Mouse (Mus musculus): Measurements from ENCODE around the gene Prph2. TPM values are rescaled to one million over a fixed set of nuclear protein-coding genes. Genes with fewer than 3 reads are reported as not detected.

Prph2 gene
- not detected for total RNA-seq (2021)
- long read RNA-seq, experiment 1: 0 reads
- long read RNA-seq, experiment 2: 0 reads

GRCm38 (mm10) chr17:46910186-46910585 is at the start of gene Prph2:
Gene Prph2, plus strand, starts transcription at chr17:46910459.
- no peak for DNase-seq

GRCm38 (mm10) chr17:46864566-46865195 is 45.6 kb upstream of the Prph2 start:
- no peak for DNase-seq

- peak; percentile 54 for DNase-seq
Measured at GRCm38 (mm10) chr17:46866836-46867235, 43.4 kb upstream of the Prph2 start.

GRCm38 (mm10) chr17:46870204-46870798 is 40.0 kb upstream of the Prph2 start:
- DNase-seq: no peak

GRCm38 (mm10) chr17:46870913-46871312 is 39.3 kb upstream of the Prph2 start:
- no peak for DNase-seq

- no peak for DNase-seq
Measured at GRCm38 (mm10) chr17:46872806-46873205, 37.5 kb upstream of the Prph2 start.

GRCm38 (mm10) chr17:46874133-46874532 is 36.1 kb upstream of the Prph2 start:
- DNase-seq: peak; percentile 72

GRCm38 (mm10) chr17:46875626-46876025 is 34.6 kb upstream of the Prph2 start:
- DNase-seq: no peak

GRCm38 (mm10) chr17:46876371-46876950 is 33.8 kb upstream of the Prph2 start:
- peak; percentile 40 for DNase-seq

- no peak for DNase-seq
Measured at GRCm38 (mm10) chr17:46877061-46877460, 33.2 kb upstream of the Prph2 start.

- peak; percentile 55 for DNase-seq
Measured at GRCm38 (mm10) chr17:46879841-46880311, 30.4 kb upstream of the Prph2 start.

GRCm38 (mm10) chr17:46880322-46880721 is 29.9 kb upstream of the Prph2 start:
- no peak for DNase-seq

- DNase-seq: no peak
Measured at GRCm38 (mm10) chr17:46881728-46882127, 28.5 kb upstream of the Prph2 start.

GRCm38 (mm10) chr17:46883107-46883506 is 27.2 kb upstream of the Prph2 start:
- no peak for DNase-seq

- DNase-seq: no peak
Measured at GRCm38 (mm10) chr17:46884766-46885165, 25.5 kb upstream of the Prph2 start.

GRCm38 (mm10) chr17:46885218-46885909 is 24.9 kb upstream of the Prph2 start:
- DNase-seq: no peak

- DNase-seq: no peak
Measured at GRCm38 (mm10) chr17:46885910-46886643, 24.2 kb upstream of the Prph2 start.

GRCm38 (mm10) chr17:46888511-46889212 is 21.6 kb upstream of the Prph2 start:
- DNase-seq: peak; percentile 60

GRCm38 (mm10) chr17:46889450-46890084 is 20.7 kb upstream of the Prph2 start:
- DNase-seq: peak; percentile 90

- DNase-seq: peak; percentile 98
Measured at GRCm38 (mm10) chr17:46890116-46890815, 20.0 kb upstream of the Prph2 start, which contains the start of gene Tbcc. Gene Tbcc, plus strand, starts transcription at chr17:46890684.
